Mouse (Mus musculus) right cerebral cortex, postnatal 10 days (tissue): ENCODE measurements around the gene F12.

Experiments
- DNase-seq, 2 experiments: peaks; one replicate each; pipeline ENCODE4 v3.0.0; 2021; ENCODE audit warnings: low spot score in 2 of 2

F12 gene

GRCm38 (mm10) chr13:55413333-55413732, 13.3 kb downstream of the F12 start:
- DNase-seq: no peak

- no peak for DNase-seq
These were observed 13.8 kb downstream of the F12 start for GRCm38 (mm10) chr13:55412643-55413307.

DNA sequence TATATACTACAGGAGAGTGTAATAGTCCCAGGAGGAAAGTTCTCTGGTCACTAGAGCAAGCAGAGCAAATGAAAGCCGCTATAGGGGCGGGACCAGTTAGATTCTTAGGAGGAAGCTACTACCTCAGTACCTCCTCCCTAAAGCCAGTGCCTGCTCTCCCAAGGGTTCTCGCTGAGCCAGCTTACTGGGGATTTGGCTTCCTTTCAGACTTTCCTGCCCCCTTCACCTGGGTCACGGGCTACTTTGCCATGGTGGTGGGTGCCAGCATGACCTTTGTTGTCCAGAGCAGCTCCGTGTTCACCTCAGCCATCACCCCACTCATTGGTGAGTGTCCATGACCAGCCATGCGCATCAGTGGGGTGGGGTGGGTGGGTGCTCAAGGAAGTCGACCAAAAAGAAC, 14.8 kb downstream of the F12 start:
- DNase-seq: no peak

DNA sequence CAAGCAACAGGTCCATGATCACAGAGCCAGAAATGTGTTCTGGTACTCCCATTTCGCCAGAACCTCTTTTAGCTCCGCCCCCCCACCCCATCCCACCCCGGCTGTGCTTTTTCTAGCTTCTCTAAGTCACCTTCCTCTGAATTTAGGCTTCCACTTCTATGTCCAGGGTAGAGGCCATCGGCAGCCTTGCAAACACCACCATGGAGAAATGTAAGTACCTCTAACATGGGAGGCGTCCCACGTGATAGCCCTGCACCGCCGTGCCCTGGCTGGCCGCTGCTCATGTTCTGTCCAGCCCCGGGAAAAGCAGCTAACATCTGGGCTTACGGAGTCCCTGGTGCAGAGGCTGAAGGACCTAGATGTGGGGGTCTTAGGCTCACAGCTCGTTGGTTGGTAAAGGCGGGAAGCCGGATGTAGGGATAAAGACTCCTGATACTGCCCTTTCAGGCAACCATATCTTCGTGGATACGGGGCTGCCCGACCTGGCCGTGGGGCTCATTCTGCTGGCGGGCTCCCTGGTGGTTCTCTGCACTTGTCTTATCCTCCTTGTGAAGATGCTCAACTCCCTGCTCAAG, 18.0 kb downstream of the F12 start:
- no peak for DNase-seq

- no peak for DNase-seq
These were observed 19.3 kb downstream of the F12 start for GRCm38 (mm10) chr13:55407341-55407740.

DNA sequence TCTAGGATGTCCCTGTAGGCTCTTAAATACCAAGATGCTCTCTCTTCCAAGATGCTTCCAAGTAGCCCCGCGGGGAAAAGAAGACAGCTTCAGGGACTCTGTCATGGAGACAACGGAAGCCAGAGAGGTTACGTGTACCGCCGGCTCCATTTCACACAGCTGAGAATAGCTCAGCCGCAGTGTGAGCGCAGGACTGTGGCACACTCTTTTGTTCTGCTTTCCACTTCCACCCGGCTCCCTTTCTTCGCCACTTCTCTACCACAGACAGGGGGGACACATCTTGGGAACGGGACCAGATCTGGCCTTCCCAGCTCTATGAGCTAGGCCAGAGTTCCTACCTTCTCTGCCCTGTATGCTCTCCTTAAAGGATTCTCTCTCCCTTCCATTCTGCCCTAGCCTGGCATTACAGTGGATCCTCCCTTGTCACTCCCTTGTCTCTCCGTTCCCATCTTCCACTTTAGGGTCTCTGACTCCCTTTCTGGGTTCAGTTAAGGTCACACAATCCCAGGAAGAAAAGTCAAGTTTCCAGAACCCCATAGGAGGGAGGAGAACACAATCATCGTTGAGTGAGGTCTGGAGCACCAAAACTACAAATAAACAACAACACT, 20.7 kb downstream of the F12 start:
- no peak for DNase-seq

- peak; percentile 87 to 89 for DNase-seq
These were observed 21.5 kb downstream of the F12 start for GRCm38 (mm10) chr13:55404853-55405782.

GRCm38 (mm10) chr13:55403935-55404852, 22.4 kb downstream of the F12 start:
- no peak for DNase-seq

DNA sequence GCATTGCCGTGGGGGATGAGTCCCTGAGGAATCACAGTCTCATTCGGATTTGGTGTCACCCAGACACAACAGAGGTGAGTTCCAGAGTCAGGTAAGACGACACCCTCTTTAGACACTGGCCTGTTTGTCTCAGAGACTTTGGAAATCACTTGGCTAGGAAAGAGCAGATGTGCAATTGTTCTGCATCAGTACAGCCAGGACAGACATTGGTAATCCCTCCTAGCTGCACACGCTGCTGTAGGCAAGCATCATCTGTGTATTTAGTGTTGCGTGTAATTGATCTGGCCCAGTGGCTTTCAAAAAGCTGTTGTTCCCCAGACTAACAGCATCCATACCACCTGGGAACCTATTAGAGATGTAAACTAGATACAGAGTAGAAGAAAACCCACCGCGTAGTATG, 23.3 kb downstream of the F12 start:
- no peak for DNase-seq

DNA sequence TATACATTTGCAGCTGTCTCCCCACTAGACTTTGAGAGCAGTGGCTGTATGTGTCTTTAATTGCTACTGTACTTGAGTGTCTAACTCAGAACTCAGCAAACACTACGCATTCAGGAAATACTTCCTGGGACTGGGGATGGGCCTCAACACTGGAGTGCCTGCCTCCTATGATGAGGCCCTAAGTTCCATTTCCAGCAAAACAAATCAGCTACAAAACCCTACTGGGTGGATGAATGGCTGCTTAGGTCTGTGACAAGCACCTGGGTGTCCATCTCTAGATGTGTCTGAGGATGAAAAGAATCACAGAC, 26.6 kb downstream of the F12 start:
- DNase-seq: no peak

DNA sequence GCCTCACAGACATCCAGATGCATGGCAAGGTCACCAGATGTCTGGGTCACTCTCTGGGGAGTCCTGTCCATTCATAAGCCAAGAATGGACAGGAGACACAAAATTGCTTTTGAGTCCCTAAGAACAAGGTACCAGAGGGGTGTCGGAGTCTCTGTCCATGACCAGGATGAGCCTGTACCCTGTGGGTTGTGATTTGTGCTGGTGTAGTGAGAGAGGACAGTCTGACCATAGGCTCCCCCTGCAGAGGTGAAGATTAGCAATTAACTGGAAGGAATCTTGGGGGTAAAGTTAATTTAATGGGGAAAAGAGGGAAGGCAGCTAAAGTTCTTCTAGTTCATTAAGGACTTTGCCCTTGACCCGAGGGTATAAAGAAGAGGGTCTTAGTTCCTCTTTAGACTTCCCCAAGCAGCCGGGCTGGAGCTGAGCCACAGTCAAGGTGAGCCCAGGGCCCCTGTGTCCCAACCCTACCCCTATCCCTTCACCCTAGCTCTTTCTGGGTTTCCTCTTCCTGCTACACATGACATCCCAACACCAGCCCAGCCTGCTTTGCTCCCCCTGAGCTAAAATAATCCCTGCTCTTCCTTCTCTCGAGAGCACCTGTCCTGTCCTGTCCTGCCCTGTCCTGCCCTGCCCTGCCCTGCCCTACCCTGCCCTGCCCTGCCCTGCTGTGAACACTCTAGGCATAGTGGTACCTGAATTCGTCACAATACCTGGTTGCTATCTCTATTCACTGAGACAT, 27.1 kb downstream of the F12 start:
- DNase-seq: no peak

DNA sequence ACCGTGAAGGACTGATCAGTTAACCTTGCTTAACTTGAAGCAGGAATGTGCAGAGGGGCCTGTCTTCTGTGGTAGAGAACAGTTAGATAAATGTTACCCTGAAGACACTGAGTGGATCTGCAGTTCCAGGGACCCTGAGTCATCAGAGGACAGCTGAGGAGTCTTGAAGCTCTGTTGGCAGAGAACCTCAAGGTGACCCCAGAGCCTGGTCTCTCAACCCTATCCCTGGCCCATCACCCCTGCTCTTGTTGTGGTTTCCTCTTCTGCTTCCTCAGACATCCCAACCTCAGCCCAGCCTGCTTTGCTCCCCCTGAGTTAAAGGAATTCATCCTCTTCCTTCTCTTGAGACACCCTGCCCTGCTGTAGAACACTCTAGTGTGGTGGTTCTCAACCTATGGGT, 28.5 kb downstream of the F12 start, which contains the start of gene Slc34a1:
TSS of gene Slc34a1 (plus strand) at position 100 of the 400 bp plus-strand sequence.
- DNase-seq: no peak

DNA sequence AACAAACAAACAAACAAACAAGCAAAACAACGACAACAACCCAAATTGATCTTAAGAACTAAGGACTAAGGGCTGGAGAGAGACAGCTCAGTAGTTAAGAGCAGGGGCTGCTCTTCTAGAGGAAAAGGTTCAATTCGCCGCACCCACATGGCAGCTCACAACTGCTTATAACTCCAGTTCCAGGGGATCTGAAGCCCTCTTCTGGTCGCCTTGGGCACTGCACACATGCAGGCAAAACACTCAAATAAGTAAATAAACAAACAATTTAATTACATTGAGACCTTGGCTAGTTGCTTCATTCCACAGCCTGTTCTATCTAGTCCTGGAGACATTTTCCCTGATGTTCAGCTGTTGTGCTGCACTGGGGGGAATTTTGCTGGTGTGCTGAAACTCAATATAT, 33.7 kb downstream of the F12 start:
- DNase-seq: no peak

DNA sequence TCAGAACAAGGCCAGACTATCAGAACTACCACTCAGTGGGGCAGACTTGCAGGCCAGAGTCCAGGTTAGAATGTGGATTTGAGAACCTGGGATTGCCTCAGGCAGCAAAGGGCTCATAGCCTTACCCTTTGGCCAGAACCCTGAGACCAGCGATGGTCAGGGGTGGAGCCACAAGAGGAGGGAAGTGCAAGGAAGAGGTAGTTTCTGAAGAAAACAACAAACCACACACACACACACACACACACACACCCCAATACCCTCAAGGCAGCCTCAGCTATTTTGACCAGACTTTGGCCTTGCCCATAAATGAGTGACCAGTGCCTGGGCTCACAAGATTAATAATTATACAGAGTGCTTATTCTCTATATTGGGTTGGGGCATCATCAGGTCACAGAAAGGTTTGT, 35.0 kb downstream of the F12 start:
- no peak for DNase-seq

DNA sequence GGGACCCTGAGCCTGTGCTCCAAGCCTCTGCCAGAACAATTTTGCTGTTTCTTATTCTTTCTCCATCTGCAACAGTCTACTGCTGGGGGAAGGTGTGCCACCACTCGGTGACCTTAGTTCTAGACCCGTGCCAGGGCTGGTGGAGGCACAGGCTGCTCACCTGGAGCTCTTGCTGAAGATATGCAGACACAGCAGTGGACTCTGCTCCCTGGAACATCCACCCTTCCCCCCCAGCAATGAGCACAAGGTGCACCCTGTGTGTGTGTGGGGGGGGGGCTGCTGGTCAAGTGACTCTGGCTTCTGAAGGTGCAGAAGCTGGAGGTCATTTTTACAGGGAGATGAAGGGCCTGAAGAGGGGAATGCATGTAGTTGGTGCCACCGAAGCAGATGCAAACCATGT, 35.9 kb downstream of the F12 start:
- DNase-seq: no peak

- DNase-seq: peak; percentile 78 to 88
These were observed 44.8 kb downstream of the F12 start for GRCm38 (mm10) chr13:55381790-55382189.

- no peak for DNase-seq
These were observed 47.5 kb downstream of the F12 start for GRCm38 (mm10) chr13:55378907-55379580.

DNA sequence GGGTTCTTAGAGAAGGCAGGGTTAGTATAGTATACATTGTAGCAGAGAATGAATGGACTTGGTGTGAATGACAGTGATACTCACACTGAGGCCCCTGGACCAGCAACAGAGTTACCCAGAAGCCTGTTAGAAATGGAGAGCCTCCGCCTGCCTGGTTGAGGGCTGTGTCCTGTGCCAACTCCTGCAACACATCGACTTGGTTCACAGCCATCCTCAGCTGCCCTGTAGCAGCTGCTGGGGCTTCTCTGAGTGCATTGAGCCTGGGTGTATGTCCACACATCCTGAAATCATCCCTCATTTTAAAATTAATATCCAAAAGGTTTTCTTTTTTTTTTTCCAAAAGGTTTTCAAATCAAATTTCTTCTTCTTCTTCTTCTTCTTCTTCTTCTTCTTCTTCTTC, 50.7 kb downstream of the F12 start:
- DNase-seq: no peak

DNA sequence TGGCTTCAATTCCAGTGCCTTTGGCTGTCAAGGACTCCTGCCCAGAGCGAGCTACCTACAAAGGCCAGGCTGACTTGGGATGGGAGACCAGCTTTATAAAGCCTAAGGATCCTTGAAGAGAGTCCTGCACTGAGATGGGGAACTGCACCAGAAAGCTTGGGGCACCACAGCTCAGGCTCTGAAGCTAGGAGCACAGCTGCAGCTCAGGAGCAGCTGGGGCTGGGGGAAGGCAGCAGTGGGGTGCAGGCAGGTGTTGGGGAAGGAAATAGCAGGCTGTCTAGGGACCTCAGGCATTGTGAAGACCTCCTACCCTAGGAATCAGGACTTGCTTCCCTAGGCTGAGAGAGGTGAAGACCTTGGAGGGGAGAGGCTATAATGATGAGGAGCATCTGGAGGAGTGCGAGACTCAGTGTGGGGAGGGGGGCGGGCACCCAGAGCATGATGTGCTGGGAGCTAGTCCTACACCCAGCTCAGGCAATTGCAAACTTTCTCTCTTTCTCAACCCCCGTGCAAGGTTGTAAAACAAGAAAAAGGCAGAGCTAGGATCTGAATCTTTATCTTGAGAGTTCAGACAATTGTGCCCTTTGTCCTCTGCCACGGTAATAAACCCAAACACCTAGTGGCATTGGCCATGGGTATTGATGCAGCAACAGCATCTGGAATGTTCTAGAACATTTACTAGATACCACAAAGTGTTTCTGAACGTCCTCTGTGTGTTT, 52.2 kb downstream of the F12 start:
- no peak for DNase-seq
